Mouse (Mus musculus): Measurements from ENCODE around the gene Phf20. TPM values are rescaled to one million over a fixed set of nuclear protein-coding genes. Genes with fewer than 3 reads are reported as not detected.
A peak's percentile ranks its signal among the peaks of the same experiment; 100 is the strongest.

Phf20 gene
- polyA plus RNA-seq, 1 experiment from 2014 or later: 57.2 TPM

GRCm38 (mm10) chr2:156330681-156331080 lies 134.4 kb downstream of the Phf20 start:
- no peak for ATAC-seq (ENCODE audit: insufficient read depth, low FRiP score)
- Histone ChIP-seq H3K9ac (ENCODE audit: low read length) (no peak overlapping the region), H3K36me3 (ENCODE audit: control insufficient read depth, insufficient read depth, low read length) (no peaks in the 10 kb centered on the region), H3K4me2 (ENCODE audit: low read depth, low read length) (no peak overlapping the region), H3K27me3 (ENCODE audit: control insufficient read depth, insufficient read depth, low read length) (no peaks in the 10 kb centered on the region), H3K27ac (ENCODE audit: low read length) (no peak overlapping the region), H3K4me3 (replicated peaks; ENCODE audit: low read length) (no peak overlapping the region), H3K4me1 (ENCODE audit: control insufficient read depth, insufficient read depth, low read length) (no peaks in the 10 kb centered on the region), H3K9me3 (replicated peaks; ENCODE audit: control insufficient read depth, low read length) (no peaks in the 10 kb centered on the region)
- 81% methylated on average over 1 of the region's 1 CpGs for WGBS

- ATAC-seq (ENCODE audit: insufficient read depth, low FRiP score): no peak
- no peaks in the 10 kb centered on the region for H3K9me3 ChIP-seq (replicated peaks; ENCODE audit: control insufficient read depth, low read length)
- WGBS: 61% methylated on average over 7 of the region's 7 CpGs
These were observed 135.2 kb downstream of the Phf20 start for GRCm38 (mm10) chr2:156331446-156331965.

GRCm38 (mm10) chr2:156340078-156340477 lies 143.8 kb downstream of the Phf20 start:
- Histone ChIP-seq H3K27me3 (ENCODE audit: control insufficient read depth, insufficient read depth, low read length) (no peaks in the 10 kb centered on the region), H3K4me2 (ENCODE audit: low read depth, low read length) (no peak overlapping the region), H3K4me3 (replicated peaks; ENCODE audit: low read length) (no peak overlapping the region), H3K4me1 (ENCODE audit: control insufficient read depth, insufficient read depth, low read length) (no peaks in the 10 kb centered on the region), H3K27ac (ENCODE audit: low read length) (no peak overlapping the region), H3K36me3 (ENCODE audit: control insufficient read depth, insufficient read depth, low read length) (no peaks in the 10 kb centered on the region), H3K9me3 (replicated peaks; ENCODE audit: control insufficient read depth, low read length) (no peaks in the 10 kb centered on the region), H3K9ac (ENCODE audit: low read length) (no peak overlapping the region)
- WGBS: 89% methylated on average over 4 of the region's 4 CpGs
- no peak for ATAC-seq (ENCODE audit: insufficient read depth, low FRiP score)

More at GRCm38 (mm10) chr2:156331446-156331965, 135.2 kb downstream of the Phf20 start:
- Histone ChIP-seq H3K27me3 (ENCODE audit: control insufficient read depth, insufficient read depth, low read length) (no peaks in the 10 kb centered on the region), H3K27ac (ENCODE audit: low read length) (no peak overlapping the region), H3K9ac (ENCODE audit: low read length) (no peak overlapping the region), H3K4me1 (ENCODE audit: control insufficient read depth, insufficient read depth, low read length) (no peaks in the 10 kb centered on the region), H3K4me3 (replicated peaks; ENCODE audit: low read length) (no peak overlapping the region), H3K36me3 (ENCODE audit: control insufficient read depth, insufficient read depth, low read length) (no peaks in the 10 kb centered on the region), H3K4me2 (ENCODE audit: low read depth, low read length) (no peak overlapping the region)

GRCm38 (mm10) chr2:156344775-156345532 lies 148.7 kb downstream of the Phf20 start:
- no peaks in the 10 kb centered on the region for H3K36me3 ChIP-seq (ENCODE audit: control insufficient read depth, insufficient read depth, low read length)

GRCm38 (mm10) chr2:156348812-156349211 lies 152.5 kb downstream of the Phf20 start:
- no peaks in the 10 kb centered on the region for H3K27me3 ChIP-seq (ENCODE audit: control insufficient read depth, insufficient read depth, low read length)
- no peaks in the 10 kb centered on the region for H3K9me3 ChIP-seq (replicated peaks; ENCODE audit: control insufficient read depth, low read length)
- WGBS: 72% methylated on average over 4 of the region's 4 CpGs
- H3K36me3 ChIP-seq (ENCODE audit: control insufficient read depth, insufficient read depth, low read length): no peaks in the 10 kb centered on the region
- H3K27ac ChIP-seq (ENCODE audit: low read length): no peak overlapping the region
- H3K4me2 ChIP-seq (ENCODE audit: low read depth, low read length): no peak overlapping the region
- no peak for ATAC-seq (ENCODE audit: insufficient read depth, low FRiP score)
- H3K4me1 ChIP-seq (ENCODE audit: control insufficient read depth, insufficient read depth, low read length): no peaks in the 10 kb centered on the region
- H3K4me3 ChIP-seq (replicated peaks; ENCODE audit: low read length): no peak overlapping the region
- H3K9ac ChIP-seq (ENCODE audit: low read length): no peak overlapping the region

More at GRCm38 (mm10) chr2:156344775-156345532, 148.7 kb downstream of the Phf20 start:
- H3K4me1 ChIP-seq (ENCODE audit: control insufficient read depth, insufficient read depth, low read length): no peaks in the 10 kb centered on the region
- H3K27ac ChIP-seq (ENCODE audit: low read length): no peak overlapping the region
- H3K4me2 ChIP-seq (ENCODE audit: low read depth, low read length): no peak overlapping the region
- H3K4me3 ChIP-seq (replicated peaks; ENCODE audit: low read length): no peak overlapping the region
- H3K27me3 ChIP-seq (ENCODE audit: control insufficient read depth, insufficient read depth, low read length): no peaks in the 10 kb centered on the region
- no peak for ATAC-seq (ENCODE audit: insufficient read depth, low FRiP score)
- no peaks in the 10 kb centered on the region for H3K9me3 ChIP-seq (replicated peaks; ENCODE audit: control insufficient read depth, low read length)
- no peak overlapping the region; the same call in 1 of the 2 replicates for H3K9ac ChIP-seq (ENCODE audit: low read length)
- 56% methylated on average over 12 of the region's 12 CpGs for WGBS

GRCm38 (mm10) chr2:156349286-156349848 lies 153.1 kb downstream of the Phf20 start:
- Histone ChIP-seq H3K27ac (ENCODE audit: low read length) (no peak overlapping the region), H3K36me3 (ENCODE audit: control insufficient read depth, insufficient read depth, low read length) (no peaks in the 10 kb centered on the region), H3K9ac (ENCODE audit: low read length) (no peak overlapping the region), H3K9me3 (replicated peaks; ENCODE audit: control insufficient read depth, low read length) (no peaks in the 10 kb centered on the region), H3K4me3 (replicated peaks; ENCODE audit: low read length) (no peak overlapping the region), H3K4me2 (ENCODE audit: low read depth, low read length) (no peak overlapping the region), H3K4me1 (ENCODE audit: control insufficient read depth, insufficient read depth, low read length) (no peaks in the 10 kb centered on the region), H3K27me3 (ENCODE audit: control insufficient read depth, insufficient read depth, low read length) (no peaks in the 10 kb centered on the region)
- 83% methylated on average over 4 of the region's 4 CpGs for WGBS
- ATAC-seq (ENCODE audit: insufficient read depth, low FRiP score): no peak

GRCm38 (mm10) chr2:156351243-156351642 lies 155.0 kb downstream of the Phf20 start:
- Histone ChIP-seq H3K9ac (ENCODE audit: low read length) (no peak overlapping the region), H3K4me1 (ENCODE audit: control insufficient read depth, insufficient read depth, low read length) (no peaks in the 10 kb centered on the region), H3K4me3 (replicated peaks; ENCODE audit: low read length) (no peak overlapping the region), H3K9me3 (replicated peaks; ENCODE audit: control insufficient read depth, low read length) (no peaks in the 10 kb centered on the region), H3K27me3 (ENCODE audit: control insufficient read depth, insufficient read depth, low read length) (no peaks in the 10 kb centered on the region), H3K4me2 (ENCODE audit: low read depth, low read length) (no peak overlapping the region), H3K27ac (ENCODE audit: low read length) (no peak overlapping the region), H3K36me3 (ENCODE audit: control insufficient read depth, insufficient read depth, low read length) (no peaks in the 10 kb centered on the region)
- 80% methylated on average over 7 of the region's 7 CpGs for WGBS
- no peak for ATAC-seq (ENCODE audit: insufficient read depth, low FRiP score)

GRCm38 (mm10) chr2:156352413-156353165 lies 156.3 kb downstream of the Phf20 start:
- no peaks in the 10 kb centered on the region for H3K4me1 ChIP-seq (ENCODE audit: control insufficient read depth, insufficient read depth, low read length)
- no peak overlapping the region for H3K4me2 ChIP-seq (ENCODE audit: low read depth, low read length)
- WGBS: 72% methylated on average over 8 of the region's 8 CpGs
- no peak overlapping the region for H3K9ac ChIP-seq (ENCODE audit: low read length)
- no peak overlapping the region for H3K27ac ChIP-seq (ENCODE audit: low read length)
- no peak for ATAC-seq (ENCODE audit: insufficient read depth, low FRiP score)
- no peaks in the 10 kb centered on the region for H3K9me3 ChIP-seq (replicated peaks; ENCODE audit: control insufficient read depth, low read length)
- H3K4me3 ChIP-seq (replicated peaks; ENCODE audit: low read length): no peak overlapping the region
- H3K27me3 ChIP-seq (ENCODE audit: control insufficient read depth, insufficient read depth, low read length): no peaks in the 10 kb centered on the region
- no peaks in the 10 kb centered on the region for H3K36me3 ChIP-seq (ENCODE audit: control insufficient read depth, insufficient read depth, low read length)

GRCm38 (mm10) chr2:156353265-156353692 lies 157.0 kb downstream of the Phf20 start:
- Histone ChIP-seq H3K4me1 (ENCODE audit: control insufficient read depth, insufficient read depth, low read length) (no peaks in the 10 kb centered on the region), H3K4me2 (ENCODE audit: low read depth, low read length) (no peak overlapping the region), H3K9me3 (replicated peaks; ENCODE audit: control insufficient read depth, low read length) (no peaks in the 10 kb centered on the region), H3K27ac (ENCODE audit: low read length) (no peak overlapping the region), H3K9ac (ENCODE audit: low read length) (no peak overlapping the region), H3K27me3 (ENCODE audit: control insufficient read depth, insufficient read depth, low read length) (no peaks in the 10 kb centered on the region), H3K4me3 (replicated peaks; ENCODE audit: low read length) (no peak overlapping the region), H3K36me3 (ENCODE audit: control insufficient read depth, insufficient read depth, low read length) (no peaks in the 10 kb centered on the region)
- ATAC-seq (ENCODE audit: insufficient read depth, low FRiP score): peak; percentile 33; the same call in 1 of the 2 replicates
- WGBS: 31% methylated on average over 7 of the region's 7 CpGs

All from stomach, embryonic 16.5 days (tissue).